Mouse (Mus musculus): Measurements from ENCODE around the gene Pak6.

The Pak6 gene

DNA sequence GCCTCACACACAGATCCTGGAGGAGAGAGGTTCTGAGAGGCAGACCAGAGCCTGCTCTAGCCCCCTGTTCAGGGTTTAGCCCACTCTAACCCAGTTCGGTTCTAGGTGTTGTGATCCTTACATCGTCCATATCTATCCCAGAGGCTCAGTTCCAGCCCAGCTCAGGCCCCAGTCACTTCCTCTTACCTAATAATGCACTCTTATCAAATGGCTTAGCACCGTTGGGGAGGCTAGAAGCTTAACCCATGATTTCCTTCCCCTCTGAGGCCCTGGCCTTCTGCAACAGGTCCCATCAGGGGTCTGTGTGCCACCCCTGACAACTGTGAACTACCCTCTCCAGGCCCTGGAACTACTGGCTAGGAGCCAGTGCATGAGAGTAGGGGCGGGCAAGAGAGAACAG is 66.1 kb downstream of the Pak6 start:
- no peak for DNase-seq (ENCODE audit: low read depth, low spot score)

DNA sequence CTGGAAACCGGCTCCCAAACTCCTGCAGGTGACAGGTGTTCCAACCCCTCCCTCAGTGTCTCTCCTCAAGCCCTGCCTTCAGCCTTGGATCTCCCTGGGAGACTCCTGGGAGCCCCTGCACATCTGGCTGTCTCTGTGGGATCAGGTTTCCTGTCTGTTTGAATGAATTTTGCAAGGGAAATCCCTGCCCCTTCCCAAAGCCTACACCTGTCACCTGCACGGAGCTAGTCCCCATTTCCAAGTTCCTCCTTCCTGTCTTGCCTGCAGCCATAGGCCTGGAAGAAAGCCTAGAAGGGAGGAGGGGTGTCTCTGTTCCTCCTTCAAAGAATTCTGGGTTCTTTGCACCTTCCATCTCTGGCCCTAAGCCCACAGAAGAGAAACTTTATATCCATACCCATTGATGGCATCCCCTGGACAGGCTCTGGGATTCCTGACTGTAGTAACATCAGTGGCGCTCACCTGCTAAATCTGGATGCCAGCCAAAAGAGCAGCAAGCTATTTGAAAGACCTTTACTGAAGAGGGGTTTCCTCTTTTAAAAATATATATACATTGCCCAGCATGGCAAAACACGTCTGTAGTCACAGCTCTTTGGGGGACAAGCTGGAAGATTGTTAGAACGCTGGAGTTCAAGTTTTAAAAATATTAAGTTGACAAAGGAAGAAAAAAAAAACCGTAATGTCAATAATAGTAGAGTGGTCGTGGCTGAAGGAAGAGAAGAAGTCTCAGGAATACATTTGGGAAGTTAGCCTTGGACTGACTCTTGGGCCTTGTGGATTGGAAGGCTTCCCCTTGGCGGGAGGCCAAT is 66.9 kb downstream of the Pak6 start:
- DNase-seq (ENCODE audit: low read depth, low spot score), result no peak

DNA sequence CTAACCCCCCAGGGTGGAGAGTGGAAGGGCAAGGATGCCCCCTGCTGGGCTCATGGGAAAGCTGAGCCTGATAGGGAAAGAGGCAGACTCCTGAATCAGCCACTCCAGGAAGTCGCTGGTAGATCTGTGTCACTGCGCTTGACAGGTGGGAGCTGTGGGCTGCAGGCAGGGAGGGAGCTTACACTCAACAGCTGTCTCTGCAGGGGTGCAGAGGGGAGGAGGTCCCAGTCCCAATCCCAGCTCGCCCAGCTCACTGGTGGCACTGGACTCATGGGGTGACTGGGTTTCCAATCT is 67.5 kb downstream of the Pak6 start:
- DNase-seq (ENCODE audit: low read depth, low spot score), result peak; percentile 64

DNA sequence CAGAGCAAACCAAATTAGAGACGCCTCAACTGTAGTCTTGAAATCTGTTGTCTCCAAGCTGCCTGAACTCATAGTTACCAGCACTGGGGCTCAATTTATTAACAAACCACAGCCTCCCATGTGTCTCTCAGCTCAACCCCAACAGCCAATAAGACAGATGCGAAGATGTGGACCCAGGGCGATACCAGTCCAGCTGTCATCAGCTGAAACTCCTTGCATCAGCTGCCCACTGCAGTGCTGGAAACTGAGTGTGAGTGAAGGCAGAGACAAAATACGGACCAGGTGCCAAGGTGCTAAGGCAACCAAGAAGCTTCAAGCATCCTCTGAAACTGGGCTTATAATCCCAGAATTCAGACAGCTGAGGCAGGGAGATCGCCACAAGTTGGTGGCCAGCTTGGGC is 68.9 kb downstream of the Pak6 start:
- DNase-seq (ENCODE audit: low read depth, low spot score), result no peak

DNA sequence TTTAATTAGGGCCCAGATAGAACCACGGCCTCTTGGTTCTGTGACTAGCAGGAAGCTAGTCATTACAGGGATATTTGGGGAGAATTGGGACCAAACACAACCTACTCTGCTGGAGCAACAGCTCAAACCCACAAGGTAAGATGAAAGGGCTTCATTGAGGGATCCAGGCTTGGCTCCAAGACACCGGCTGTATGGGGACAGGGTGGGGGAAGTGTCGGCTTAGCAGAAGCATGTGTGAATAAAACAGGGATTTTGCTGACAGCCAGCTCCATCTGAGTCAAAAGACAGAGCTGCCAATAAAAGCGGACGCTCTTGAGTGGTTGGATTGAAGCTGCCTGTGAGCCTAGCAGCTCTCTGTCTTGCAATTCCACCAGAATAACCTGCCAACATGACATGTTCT is 70.2 kb downstream of the Pak6 start:
- DNase-seq (ENCODE audit: low read depth, low spot score), result no peak

DNA sequence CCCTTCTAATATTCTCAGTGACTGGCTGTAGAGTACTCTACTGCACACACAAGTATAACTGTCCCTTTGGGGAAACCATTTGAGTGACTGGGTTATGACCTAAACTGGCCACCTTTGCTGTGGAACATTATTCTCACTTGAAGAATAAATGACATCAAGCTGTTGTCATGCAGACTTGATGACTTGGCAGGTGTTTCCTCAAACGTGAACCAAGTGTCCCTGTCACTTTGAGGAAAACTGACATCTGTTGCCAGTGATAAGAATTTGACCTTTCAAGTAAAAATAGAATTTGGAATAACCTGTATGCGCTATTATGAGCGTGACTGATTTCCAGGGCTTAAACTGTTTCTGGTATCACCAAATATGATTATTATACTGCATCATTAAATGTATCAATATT is 77.2 kb downstream of the Pak6 start:
- no peak for DNase-seq (ENCODE audit: low read depth, low spot score)

DNA sequence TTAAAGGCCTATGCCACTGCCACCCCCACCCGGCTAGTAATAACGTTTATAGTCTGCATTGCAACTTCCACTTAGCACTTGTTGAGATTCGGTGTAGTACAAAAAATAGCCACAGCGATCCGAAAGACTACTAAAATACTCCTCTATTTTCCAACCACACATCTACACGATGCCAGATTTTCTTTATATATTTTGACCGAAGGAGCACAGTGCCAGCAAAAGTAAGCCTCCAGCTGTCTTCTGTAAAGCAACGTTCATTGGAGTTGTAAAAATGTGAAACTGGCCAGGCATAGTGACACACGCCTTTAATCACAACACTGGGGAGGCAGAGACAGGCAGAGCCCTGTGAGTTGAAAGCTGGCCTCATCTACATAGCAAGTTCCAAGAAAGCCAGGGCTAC is 78.1 kb downstream of the Pak6 start:
- DNase-seq (ENCODE audit: low read depth, low spot score), result no peak

DNA sequence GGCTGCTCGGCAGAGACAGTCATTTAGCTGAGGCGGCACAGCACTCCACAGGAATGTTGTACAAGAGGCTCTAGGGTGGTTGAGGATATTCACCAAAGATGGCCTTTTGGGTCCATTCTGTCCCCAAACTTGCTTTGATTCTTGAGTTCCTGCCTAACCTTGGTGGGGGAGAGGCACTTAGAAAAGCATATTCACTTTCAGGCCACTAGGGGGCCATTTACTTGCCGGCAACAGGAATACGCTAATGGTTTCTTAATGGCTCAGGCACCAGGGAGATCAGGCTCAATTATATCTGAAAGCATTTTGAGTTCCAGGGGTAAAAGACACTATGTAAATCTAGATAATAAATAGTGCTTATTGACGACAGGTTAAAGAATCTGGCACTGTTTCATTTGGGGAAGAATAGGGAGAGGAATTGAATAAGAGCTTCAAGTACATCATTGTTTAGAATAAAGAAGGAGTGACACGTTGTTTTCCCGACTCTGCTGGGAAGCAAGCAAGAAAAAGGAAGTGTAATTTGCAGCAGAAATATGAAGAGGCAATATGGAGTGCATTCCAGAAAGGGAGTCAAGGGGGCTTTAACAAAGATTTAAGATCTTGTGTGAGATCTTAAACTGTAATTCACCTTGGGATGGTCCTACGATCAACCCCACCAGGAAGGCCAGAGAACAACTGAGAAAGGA is 80.3 kb downstream of the Pak6 start:
- peak; percentile 82 for DNase-seq (ENCODE audit: low read depth, low spot score)

DNA sequence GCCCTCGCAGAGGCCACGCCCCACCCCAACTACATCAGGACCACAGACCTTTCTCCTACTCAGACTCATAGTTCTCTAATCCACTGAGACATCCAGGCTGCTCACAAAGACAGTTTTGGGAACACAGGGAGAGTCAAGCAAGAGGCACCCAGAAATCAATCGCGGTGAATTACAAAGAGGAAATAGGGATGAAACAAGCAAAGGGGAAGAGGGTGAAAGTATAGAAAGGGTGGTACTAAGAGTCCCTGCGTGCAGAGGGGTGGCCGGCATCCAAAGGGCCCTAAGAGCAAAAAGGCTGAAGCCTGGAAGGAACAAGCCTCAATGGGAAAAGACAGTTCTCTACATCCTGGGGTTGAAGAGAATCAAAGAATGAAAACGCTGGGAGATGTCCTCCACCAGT is 81.5 kb downstream of the Pak6 start:
- DNase-seq (ENCODE audit: low read depth, low spot score), result no peak

DNA sequence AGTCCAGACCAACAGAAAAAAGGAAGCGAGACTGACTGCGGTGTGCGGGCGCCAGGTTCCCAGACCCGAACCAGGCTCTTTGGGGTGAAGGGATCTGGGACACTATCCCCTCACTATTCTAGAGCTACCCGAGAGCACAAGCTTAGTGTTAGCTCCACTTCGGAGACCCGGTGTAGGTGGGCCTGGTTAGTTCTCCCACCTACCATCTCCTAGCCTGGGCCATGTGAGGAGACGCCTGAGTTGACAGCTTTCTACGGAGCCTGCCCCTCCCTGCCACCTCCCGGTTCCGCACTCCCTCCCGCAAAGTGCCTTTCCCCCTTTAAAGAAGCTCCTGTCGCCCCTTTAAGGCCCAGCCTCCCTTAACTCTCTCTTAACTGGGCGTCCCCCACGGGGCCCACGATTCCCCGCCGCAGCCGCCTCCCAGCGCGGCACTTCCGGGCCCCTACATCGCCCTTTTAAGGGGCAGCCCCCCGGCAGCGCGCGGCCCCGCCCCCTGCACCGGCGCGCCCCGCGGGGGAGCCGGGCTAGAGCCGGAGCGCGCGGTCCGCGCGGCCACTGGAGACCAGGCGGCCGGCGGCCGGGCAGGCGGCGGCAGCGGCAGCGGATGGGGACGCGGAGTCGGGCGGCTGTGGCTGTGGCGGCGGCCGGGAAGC is 82.3 kb downstream of the Pak6 start, which contains the start of gene Inafm2:
Inafm2 (plus strand) TSS at position 527 of the 653 bp plus-strand sequence.
- DNase-seq (ENCODE audit: low read depth, low spot score), result peak; percentile 79

DNA sequence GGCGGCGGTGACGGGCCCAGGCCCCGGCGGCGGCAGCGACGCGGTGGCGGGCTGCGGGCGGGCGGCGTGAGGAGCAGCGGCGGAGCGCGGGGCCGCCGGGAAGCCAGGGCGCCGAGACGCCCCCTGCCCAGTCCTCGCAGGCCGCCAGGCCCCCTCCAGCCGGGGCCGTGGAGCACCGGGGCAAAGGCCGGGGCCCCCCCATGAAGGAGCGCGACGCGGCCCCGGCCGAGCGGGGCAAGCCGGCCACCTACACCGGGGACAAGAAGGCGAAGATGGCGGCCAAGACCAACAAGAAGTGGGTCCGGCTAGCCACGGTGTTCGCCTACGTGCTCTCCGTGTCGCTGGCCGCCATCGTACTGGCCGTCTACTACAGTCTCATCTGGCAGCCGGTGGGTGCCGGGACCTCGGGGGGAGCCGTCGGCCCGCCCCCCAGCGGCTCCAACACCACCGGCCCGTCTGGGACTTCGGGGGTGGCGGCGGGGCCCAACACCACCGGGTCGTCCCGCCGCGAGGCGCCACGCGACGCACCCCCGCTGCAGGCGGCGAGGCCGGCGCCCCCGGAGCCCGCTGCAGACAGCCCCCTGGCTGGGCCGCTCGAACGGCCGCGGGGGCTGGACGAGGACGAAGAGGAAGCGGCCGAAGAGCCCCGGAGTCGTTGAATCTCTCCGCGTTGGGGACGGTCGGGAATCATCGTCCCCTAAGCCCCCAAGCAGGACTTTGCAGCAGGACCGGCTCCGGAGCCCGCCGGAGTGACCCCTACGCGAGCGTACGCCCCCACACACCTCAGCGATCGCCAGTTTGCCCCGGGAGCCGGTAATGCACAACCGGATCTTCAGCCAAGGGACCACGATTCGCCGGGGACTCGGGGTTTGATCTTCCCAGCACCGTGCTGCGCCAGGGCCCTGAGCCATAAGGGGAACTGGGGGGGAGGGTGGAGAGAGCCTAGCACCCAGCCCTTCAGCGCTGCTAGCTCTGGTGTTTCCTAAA is 83.1 kb downstream of the Pak6 start:
- DNase-seq (ENCODE audit: low read depth, low spot score), result peak; percentile 48

DNA sequence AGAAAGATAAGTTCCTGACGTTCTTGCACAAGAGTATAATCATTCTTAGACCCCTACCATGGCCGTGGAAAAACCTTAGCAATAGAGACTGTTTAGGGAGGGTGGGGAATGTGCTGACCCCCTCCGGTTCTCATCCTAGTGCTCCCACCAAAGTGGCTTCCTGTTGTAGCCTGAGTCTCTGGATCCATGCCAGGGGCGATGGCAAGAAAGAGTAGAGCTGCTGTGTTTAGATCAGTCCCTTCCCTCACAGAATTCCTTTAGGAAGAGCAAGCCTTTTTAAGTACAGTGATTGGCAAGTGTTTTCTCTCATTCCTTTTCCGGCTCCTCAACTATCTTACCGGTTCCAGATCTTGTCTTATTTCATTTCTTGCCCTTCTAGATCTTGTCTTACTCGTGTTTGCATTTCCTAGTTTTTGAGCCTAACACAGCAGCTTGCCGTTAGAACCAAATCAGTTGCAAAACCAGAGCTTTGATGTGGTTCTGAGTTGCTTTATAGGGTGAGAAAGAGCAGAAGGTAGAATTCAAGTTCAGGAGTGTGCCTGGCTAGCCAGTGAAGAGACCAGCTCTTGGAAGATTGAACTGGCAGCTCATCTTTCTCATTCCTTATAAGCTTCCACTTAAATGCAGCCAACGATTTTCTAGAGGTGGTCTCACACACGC is 84.3 kb downstream of the Pak6 start:
- peak; percentile 60 for DNase-seq (ENCODE audit: low read depth, low spot score)

Data from 3T3-L1 (cell line).